Mouse (Mus musculus) embryonic facial prominence, embryonic 12.5 days (tissue): ENCODE data around the gene Tbc1d10a. TPM values are rescaled to one million over a fixed set of nuclear protein-coding genes. Genes with fewer than 3 reads are reported as not detected.

Experiments
- ATAC-seq: fragments of 200-750 bp; cut with Nextera tagmentation; 2 replicates; pipeline ENCODE4 v1.8.0; 2017; ENCODE audit not compliant: insufficient number of reproducible peaks, insufficient read depth, low FRiP score, low TSS enrichment
- H3K27ac ChIP-seq: fragments of 300-500 bp; sonication (generic); 2 replicates; pipeline ENCODE4 v1.5.1; 2016; ENCODE audit warnings: mild to moderate bottlenecking
- H3K27me3 ChIP-seq: fragments of 300-500 bp; sonication (generic); 2 replicates; pipeline ENCODE4 v1.6.1; 2016; ENCODE audit warnings: mild to moderate bottlenecking, moderate library complexity
- H3K36me3 ChIP-seq: fragments of 300-500 bp; sonication (generic); 2 replicates; pipeline ENCODE4 v1.6.1; 2016; ENCODE audit warnings: mild to moderate bottlenecking
- H3K4me1 ChIP-seq: fragments of 300-500 bp; sonication (generic); 2 replicates; pipeline ENCODE4 v1.6.1; 2016
- H3K4me2 ChIP-seq: fragments of 300-500 bp; sonication (generic); replicated peaks from 2 replicates; pipeline ENCODE4 v1.6.1; 2016; ENCODE audit warnings: mild to moderate bottlenecking, moderate library complexity
- H3K4me3 ChIP-seq: fragments of 300-500 bp; sonication (generic); 2 replicates; pipeline ENCODE4 v1.5.1; 2016; ENCODE audit warnings: mild to moderate bottlenecking
- H3K9ac ChIP-seq: fragments of 300-500 bp; sonication (generic); 2 replicates; pipeline ENCODE4 v1.6.1; 2016; ENCODE audit warnings: mild to moderate bottlenecking, moderate library complexity
- H3K9me3 ChIP-seq: fragments of 300-500 bp; sonication (generic); 2 replicates; pipeline ENCODE4 v1.6.1; 2016; ENCODE audit warnings: mild to moderate bottlenecking, moderate library complexity
- WGBS: fragments of 180-500 bp; shearing (Covaris S2); methylation state at CpG from one replicate; pipeline ENCODE4 v1.1.7; 2016; 5-methylcytosine and 5-hydroxymethylcytosine counted together
- microRNA-seq: library from miRNA; unstranded; fragments of <30 nt; microRNA quantifications from one replicate; pipeline ENCODE4, GENCODE M21; 2017
- polyA plus RNA-seq: library from polyadenylated mRNA; unstranded; fragments of >200 nt; fragmentation: Nextera tagmentation; extraction: Ambion mirVana; gene quantifications from 2 replicates; pipeline ENCODE4 v1.2.1, GENCODE M21; 2016

Gene Tbc1d10a
- polyA plus RNA-seq, 1 experiment from 2014 or later = 34.7 TPM

DNA sequence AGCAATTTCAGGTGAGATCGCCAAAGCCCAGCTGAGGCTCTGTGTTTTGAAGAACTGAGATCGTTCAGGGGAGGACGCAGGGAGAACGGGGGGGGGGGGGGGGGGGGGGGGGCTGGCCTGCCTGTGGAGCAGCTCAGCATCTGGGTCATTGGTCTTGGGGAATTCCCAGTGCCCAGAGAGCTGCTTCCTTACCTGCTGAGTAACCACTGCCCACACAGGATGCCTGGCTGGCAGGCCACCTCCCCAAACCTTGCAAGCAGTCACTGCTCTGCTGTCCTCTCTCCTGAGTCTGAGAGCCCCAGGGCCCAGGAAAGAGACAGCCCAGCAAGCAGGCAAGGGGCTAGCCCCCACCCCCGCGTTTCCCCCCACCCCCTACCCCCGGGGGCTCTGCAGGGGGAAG, 76.3 kb downstream of the Tbc1d10a start:
- H3K27me3 ChIP-seq = peaks cover 47% of the 10 kb centered on the region
- 6% methylated on average over 7 of the region's 7 CpGs for WGBS
- no peaks in the 10 kb centered on the region for H3K9me3 ChIP-seq
- H3K36me3 ChIP-seq = no peaks in the 10 kb centered on the region
- H3K4me2 ChIP-seq = no peak overlapping the region
- no peak overlapping the region for H3K27ac ChIP-seq
- H3K4me3 ChIP-seq = no peak overlapping the region
- no peak overlapping the region for H3K9ac ChIP-seq
- H3K4me1 ChIP-seq = peaks cover 49% of the 10 kb centered on the region
- no peak for ATAC-seq

GRCm38 (mm10) chr11:4263296-4263695, 76.7 kb downstream of the Tbc1d10a start:
- Histone ChIP-seq H3K27me3 (peaks cover 51% of the 10 kb centered on the region), H3K9ac (no peak overlapping the region), H3K27ac (no peak overlapping the region), H3K36me3 (no peaks in the 10 kb centered on the region), H3K4me2 (no peak overlapping the region), H3K4me3 (no peak overlapping the region), H3K9me3 (no peaks in the 10 kb centered on the region), H3K4me1 (peaks cover 49% of the 10 kb centered on the region)
- 9% methylated on average over 1 of the region's 1 CpGs for WGBS
- no peak for ATAC-seq

DNA sequence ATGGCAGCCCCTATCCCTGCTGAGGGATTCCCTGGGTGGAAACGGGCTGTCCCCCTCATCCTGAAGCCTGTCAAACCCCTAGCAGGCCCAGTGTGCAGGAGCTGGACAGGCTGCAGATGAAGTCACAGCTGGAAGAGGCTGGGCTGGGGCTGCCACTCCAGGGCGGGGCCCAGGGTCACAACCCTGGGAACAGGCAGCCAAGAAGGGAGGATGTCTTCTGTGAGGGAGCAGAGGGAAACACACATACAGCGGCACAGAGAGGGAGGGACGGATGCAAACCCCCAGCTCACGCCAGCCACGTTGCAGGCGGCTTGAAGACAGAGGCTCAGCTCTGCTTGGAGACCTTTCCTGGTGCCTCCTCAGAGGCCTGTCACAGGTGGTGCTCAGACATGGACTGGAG, 77.5 kb downstream of the Tbc1d10a start:
- H3K4me1 ChIP-seq = peaks cover 49% of the 10 kb centered on the region
- no peaks in the 10 kb centered on the region for H3K36me3 ChIP-seq
- no peak overlapping the region for H3K9ac ChIP-seq
- WGBS = 57% methylated on average over 7 of the region's 7 CpGs
- H3K27me3 ChIP-seq = peaks cover 59% of the 10 kb centered on the region
- H3K27ac ChIP-seq = no peak overlapping the region
- no peak overlapping the region for H3K4me2 ChIP-seq
- no peaks in the 10 kb centered on the region for H3K9me3 ChIP-seq
- no peak for ATAC-seq
- no peak overlapping the region for H3K4me3 ChIP-seq

Small RNAs within 50 kb of the gene (microRNA-seq; reads per million reads assigned to microRNA genes)
- 6.0 reads per million, percentile 21 among the genes with 10 or more reads in this experiment for gene Mir3060

Other genes with a start within 250 kb of the Tbc1d10a start
- 79.1 and 82.2 TPM in 2 replicates for gene Pes1, start 222.8 kb upstream of the Tbc1d10a start, polyA plus RNA-seq
- 0.18 and 0.25 TPM in 2 replicates for gene 4930556J24Rik, start 210.0 kb upstream of the Tbc1d10a start, polyA plus RNA-seq
- gene Gal3st1, start 203.2 kb upstream of the Tbc1d10a start, polyA plus RNA-seq = 2.2 and 2.4 TPM in 2 replicates
- 0.23 TPM in 1 of 2 replicates, not detected in the other for gene Sec14l4, start 155.3 kb upstream of the Tbc1d10a start, polyA plus RNA-seq
- not detected in 2 replicates for gene Sec14l3, start 121.9 kb upstream of the Tbc1d10a start, polyA plus RNA-seq
- gene Mtfp1, start 91.3 kb upstream of the Tbc1d10a start, polyA plus RNA-seq = 7.6 and 7.7 TPM in 2 replicates
- 2.0 and 2.4 TPM in 2 replicates for gene Sec14l2, start 63.4 kb upstream of the Tbc1d10a start, polyA plus RNA-seq
- 43.0 and 44.7 TPM in 2 replicates for gene Rnf215, start 51.6 kb upstream of the Tbc1d10a start, polyA plus RNA-seq
- 9.3 and 10.7 TPM in 2 replicates for gene Ccdc157, start 26.5 kb upstream of the Tbc1d10a start, polyA plus RNA-seq
- 70.0 and 73.9 TPM in 2 replicates for gene Sf3a1, start 26.4 kb upstream of the Tbc1d10a start, polyA plus RNA-seq
- 3.0 and 3.6 TPM in 2 replicates for gene Castor1, start 31.4 kb downstream of the Tbc1d10a start, polyA plus RNA-seq
- gene Osm, start 49.6 kb downstream of the Tbc1d10a start, polyA plus RNA-seq = not detected in 2 replicates
- gene Lif, start 70.8 kb downstream of the Tbc1d10a start, polyA plus RNA-seq = 0.06 and 0.09 TPM in 2 replicates